Mouse (Mus musculus): Measurements from ENCODE around the gene Mc1r. TPM values are rescaled to one million over a fixed set of nuclear protein-coding genes. Genes with fewer than 3 reads are reported as not detected.
A peak's percentile ranks its signal among the peaks of the same experiment; 100 is the strongest.
"Not testable (repeated sequence)": the region's sequence is repeated elsewhere in the genome, so short reads cannot be mapped to it uniquely, and the experiment has no call there.

The Mc1r gene
- polyA plus RNA-seq, 1 experiment from 2014 or later: 0.09 TPM

GRCm38 (mm10) chr8:123414255-123414654, 7.3 kb downstream of the Mc1r start:
- peak overlapping the region; percentile 61 for H3K4me3 ChIP-seq
- H3K4me2 ChIP-seq (replicated peaks): peak overlapping the region; percentile 87
- H3K4me1 ChIP-seq: peaks cover 35% of the 10 kb centered on the region
- 13% methylated on average over 9 of the region's 9 CpGs for WGBS
- peak overlapping the region; percentile 88 for H3K9ac ChIP-seq
- H3K27me3 ChIP-seq: peaks cover 19% of the 10 kb centered on the region
- peak overlapping the region; percentile 98; the same call in 1 of the 2 replicates for H3K27ac ChIP-seq
- H3K9me3 ChIP-seq (replicated peaks): no peaks in the 10 kb centered on the region
- peaks cover 22% of the 10 kb centered on the region for H3K36me3 ChIP-seq
- ATAC-seq (ENCODE audit: low FRiP score): no peak

GRCm38 (mm10) chr8:123414997-123415696, 8.2 kb downstream of the Mc1r start:
- peaks cover 15% of the 10 kb centered on the region for H3K27me3 ChIP-seq
- H3K36me3 ChIP-seq: peaks cover 31% of the 10 kb centered on the region
- ATAC-seq (ENCODE audit: low FRiP score); H3K9ac ChIP-seq; H3K9me3 ChIP-seq (replicated peaks); H3K27ac ChIP-seq: not testable (repeated sequence)
- peak overlapping the region; percentile 61 for H3K4me3 ChIP-seq
- H3K4me2 ChIP-seq (replicated peaks): peak overlapping the region; percentile 87
- WGBS: 82% methylated on average over 5 of the region's 5 CpGs
- H3K4me1 ChIP-seq: peaks cover 26% of the 10 kb centered on the region

GRCm38 (mm10) chr8:123415967-123416943, 9.3 kb downstream of the Mc1r start:
- 87% methylated on average over 8 of the region's 8 CpGs for WGBS
- H3K4me2 ChIP-seq (replicated peaks): peak overlapping the region; percentile 87
- H3K36me3 ChIP-seq: peaks cover 42% of the 10 kb centered on the region
- H3K9me3 ChIP-seq (replicated peaks): no peaks in the 10 kb centered on the region
- H3K4me3 ChIP-seq: peak overlapping the region; percentile 11; the same call in 1 of the 2 replicates
- peak overlapping the region; percentile 40; the same call in 1 of the 2 replicates for H3K27ac ChIP-seq
- H3K9ac ChIP-seq: no peak overlapping the region
- no peak for ATAC-seq (ENCODE audit: low FRiP score)
- peaks cover 21% of the 10 kb centered on the region for H3K4me1 ChIP-seq
- H3K27me3 ChIP-seq: peaks cover 12% of the 10 kb centered on the region

- H3K9me3 ChIP-seq (replicated peaks): no peaks in the 10 kb centered on the region
- no peak for ATAC-seq (ENCODE audit: low FRiP score)
- WGBS: 80% methylated on average over 8 of the region's 8 CpGs
- H3K36me3 ChIP-seq: peaks cover 47% of the 10 kb centered on the region
- H3K4me1 ChIP-seq: peaks cover 21% of the 10 kb centered on the region
- H3K4me2 ChIP-seq (replicated peaks): peak overlapping the region; percentile 87
- no peak overlapping the region for H3K9ac ChIP-seq
- peak overlapping the region; percentile 40; the same call in 1 of the 2 replicates for H3K27ac ChIP-seq
- peak overlapping the region; percentile 11; the same call in 1 of the 2 replicates for H3K4me3 ChIP-seq
- H3K27me3 ChIP-seq: peaks cover 4% of the 10 kb centered on the region
These were observed 10.1 kb downstream of the Mc1r start for GRCm38 (mm10) chr8:123416944-123417555.

- Histone ChIP-seq H3K9me3 (replicated peaks) (no peaks in the 10 kb centered on the region), H3K27me3 (no peaks in the 10 kb centered on the region), H3K4me1 (peaks cover 16% of the 10 kb centered on the region), H3K27ac (no peak overlapping the region), H3K36me3 (peaks cover 47% of the 10 kb centered on the region), H3K4me3 (no peak overlapping the region), H3K4me2 (replicated peaks) (no peak overlapping the region), H3K9ac (no peak overlapping the region)
- WGBS: 86% methylated on average over 4 of the region's 4 CpGs
- no peak for ATAC-seq (ENCODE audit: low FRiP score)
These were observed 12.8 kb downstream of the Mc1r start for GRCm38 (mm10) chr8:123419711-123420110.

- ATAC-seq (ENCODE audit: low FRiP score): peak; percentile 25; the same call in 1 of the 2 replicates
- H3K4me3 ChIP-seq: no peak overlapping the region
- peaks cover 47% of the 10 kb centered on the region for H3K36me3 ChIP-seq
- H3K27me3 ChIP-seq: no peaks in the 10 kb centered on the region
- H3K9ac ChIP-seq: no peak overlapping the region
- H3K4me1 ChIP-seq: peaks cover 16% of the 10 kb centered on the region
- 92% methylated on average over 34 of the region's 34 CpGs for WGBS
- no peak overlapping the region for H3K27ac ChIP-seq
- H3K9me3 ChIP-seq (replicated peaks): no peaks in the 10 kb centered on the region
- no peak overlapping the region for H3K4me2 ChIP-seq (replicated peaks)
These were observed 13.8 kb downstream of the Mc1r start for GRCm38 (mm10) chr8:123420525-123421281.

- Histone ChIP-seq H3K4me3 (no peak overlapping the region), H3K36me3 (peaks cover 47% of the 10 kb centered on the region), H3K4me2 (replicated peaks) (no peak overlapping the region), H3K27me3 (no peaks in the 10 kb centered on the region), H3K9me3 (replicated peaks) (peaks cover 2% of the 10 kb centered on the region; the same call in 1 of the 2 replicates), H3K9ac (no peak overlapping the region), H3K4me1 (peaks cover 16% of the 10 kb centered on the region), H3K27ac (no peak overlapping the region)
- no peak for ATAC-seq (ENCODE audit: low FRiP score)
- WGBS: 91% methylated on average over 19 of the region's 19 CpGs
These were observed 14.4 kb downstream of the Mc1r start for GRCm38 (mm10) chr8:123421325-123421724.

GRCm38 (mm10) chr8:123422056-123422780, 15.3 kb downstream of the Mc1r start:
- no peak for ATAC-seq (ENCODE audit: low FRiP score)
- peaks cover 44% of the 10 kb centered on the region for H3K36me3 ChIP-seq
- WGBS: 17% methylated on average over 17 of the region's 17 CpGs
- 0 out of 2 replicates have a peak overlapping the region, but pooled peaks have one; percentile 19 for H3K4me2 ChIP-seq (replicated peaks)
- peaks cover 11% of the 10 kb centered on the region for H3K9me3 ChIP-seq (replicated peaks)
- peaks cover 8% of the 10 kb centered on the region for H3K4me1 ChIP-seq
- no peak overlapping the region for H3K4me3 ChIP-seq
- H3K27me3 ChIP-seq: no peaks in the 10 kb centered on the region
- H3K9ac ChIP-seq: no peak overlapping the region
- no peak overlapping the region for H3K27ac ChIP-seq

GRCm38 (mm10) chr8:123422781-123423159, 15.9 kb downstream of the Mc1r start:
- H3K9ac ChIP-seq: no peak overlapping the region
- no peak overlapping the region for H3K27ac ChIP-seq
- no peak overlapping the region for H3K4me2 ChIP-seq (replicated peaks)
- H3K27me3 ChIP-seq: no peaks in the 10 kb centered on the region
- peaks cover 17% of the 10 kb centered on the region for H3K9me3 ChIP-seq (replicated peaks)
- H3K4me3 ChIP-seq: no peak overlapping the region
- H3K36me3 ChIP-seq: peaks cover 40% of the 10 kb centered on the region
- 18% methylated on average over 3 of the region's 3 CpGs for WGBS
- 0 out of 2 replicates have a peak, but pooled peaks cover 4% of the 10 kb centered on the region for H3K4me1 ChIP-seq
- no peak for ATAC-seq (ENCODE audit: low FRiP score)

GRCm38 (mm10) chr8:123423441-123423840, 16.5 kb downstream of the Mc1r start, which contains the start of gene Def8:
TSS of gene Def8 (plus strand) at chr8:123423527.
- Histone ChIP-seq H3K27me3 (no peaks in the 10 kb centered on the region), H3K4me1 (no peaks in the 10 kb centered on the region), H3K4me3 (no peak within 1 kb of the TSS), H3K27ac (no peak within 1 kb of the TSS), H3K9ac (no peak within 1 kb of the TSS), H3K36me3 (peaks cover 33% of the 10 kb centered on the region), H3K9me3 (replicated peaks) (peaks cover 23% of the 10 kb centered on the region), H3K4me2 (replicated peaks) (0 out of 2 replicates have a peak within 1 kb of the TSS, but pooled peaks have one; percentile 19)
- WGBS: 78% methylated on average over 7 of the region's 7 CpGs
- ATAC-seq (ENCODE audit: low FRiP score): no peak
